Mouse (Mus musculus) embryonic stem cell, embryonic (primary cell): Measurements from ENCODE around the gene Abcb9.

Source experiments
- CTCF ChIA-PET, 4 experiments: fragments of 300-600 bp in 2 of 4; fragments of 350-600 bp in 2 of 4; sonication (Branson Sonifier 250); formaldehyde crosslinking; loops; one replicate each; lab custom pipeline; 2022; ENCODE audit warnings: inconsistent platforms in 2 of 4; lab: Charles Lee
- POLR2A ChIA-PET, 4 experiments: fragments of 300-600 bp in 2 of 4; fragments of 350-600 bp in 2 of 4; sonication (Branson Sonifier 250); formaldehyde crosslinking; loops; one replicate each; lab custom pipeline; 2022; ENCODE audit warnings: antibody characterized with exemption in 4 of 4, inconsistent platforms in 1 of 4; lab: Charles Lee

Abcb9 gene

DNA sequence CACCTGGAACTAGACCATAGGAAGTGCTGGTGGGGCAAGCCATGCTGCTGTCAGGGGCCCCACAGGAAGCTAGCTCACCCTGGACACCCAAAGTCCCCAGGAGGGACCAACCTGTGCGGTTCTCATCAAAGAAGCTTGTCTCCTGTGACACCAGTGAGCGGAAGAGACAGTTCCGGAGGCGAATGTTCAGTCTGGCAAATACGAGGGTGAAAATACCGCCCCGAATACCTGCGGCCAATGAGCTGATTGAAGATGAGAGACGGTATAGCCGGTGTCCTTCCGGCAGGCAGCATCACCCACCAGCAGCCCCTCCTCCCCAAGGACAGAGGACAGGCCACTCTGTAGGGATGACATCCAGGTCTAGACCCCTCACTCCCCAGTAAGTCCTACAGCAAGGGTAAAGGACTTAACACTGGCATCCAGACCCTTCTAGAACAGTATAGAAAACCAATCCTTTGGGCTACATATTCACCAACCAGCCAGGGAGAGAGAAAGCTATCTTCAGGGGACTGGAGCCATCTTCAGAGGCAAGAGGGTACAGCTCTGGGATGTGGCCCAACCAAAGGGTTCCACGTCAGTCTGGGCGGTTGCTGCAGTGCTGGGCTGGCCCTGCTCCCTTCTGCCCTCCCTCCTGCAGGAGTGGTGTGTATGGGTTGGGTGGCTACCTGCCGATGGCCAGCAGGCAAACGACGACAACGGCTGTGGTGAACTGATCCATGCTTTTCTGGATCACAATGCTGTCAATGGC, 12.5 kb downstream of the Abcb9 start:
- CTCF ChIA-PET = interaction anchor here in 3 of 4 experiments (0.5 to 1.9 kb wide), 6 partner anchors 9 to 201 kb away, joined by 3 to 9 read pairs (median 4); no protein-coding TSS in a partner anchor

DNA sequence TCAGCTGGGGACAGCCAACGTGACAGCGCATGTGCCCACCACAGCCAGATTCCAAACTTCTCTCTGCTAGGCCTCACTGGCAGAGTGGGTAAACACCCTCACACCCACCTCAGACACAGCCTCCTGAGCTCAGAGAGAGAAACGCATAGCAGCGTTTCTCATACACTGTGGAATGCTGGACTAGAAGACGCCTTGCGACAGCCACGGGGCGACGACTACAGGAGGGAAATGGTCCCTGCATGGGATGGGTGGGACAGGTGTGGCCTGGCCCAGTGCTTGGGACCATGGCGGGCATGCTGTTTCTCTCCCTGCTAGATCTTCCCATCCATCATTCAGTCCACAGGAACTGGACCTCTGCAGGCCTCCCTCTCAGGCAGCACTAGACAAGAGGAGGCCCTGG, 13.2 kb downstream of the Abcb9 start:
- ChIA-PET CTCF (interaction anchor here in 3 of 4 experiments (0.5 to 1.6 kb wide), 6 partner anchors 9 to 148 kb away, joined by 3 to 7 read pairs (median 4); no protein-coding TSS in a partner anchor), POLR2A (interaction anchor here in 1 of 4 experiments (1.0 kb wide), 2 partner anchors 14 to 76 kb away, joined by 3 read pairs; no protein-coding TSS in a partner anchor)

More for the DNA sequence above, 12.5 kb downstream of the Abcb9 start:
- POLR2A ChIA-PET = interaction anchor here in 1 of 4 experiments (1.0 kb wide), 2 partner anchors 13 to 77 kb away, joined by 3 read pairs; no protein-coding TSS in a partner anchor

DNA sequence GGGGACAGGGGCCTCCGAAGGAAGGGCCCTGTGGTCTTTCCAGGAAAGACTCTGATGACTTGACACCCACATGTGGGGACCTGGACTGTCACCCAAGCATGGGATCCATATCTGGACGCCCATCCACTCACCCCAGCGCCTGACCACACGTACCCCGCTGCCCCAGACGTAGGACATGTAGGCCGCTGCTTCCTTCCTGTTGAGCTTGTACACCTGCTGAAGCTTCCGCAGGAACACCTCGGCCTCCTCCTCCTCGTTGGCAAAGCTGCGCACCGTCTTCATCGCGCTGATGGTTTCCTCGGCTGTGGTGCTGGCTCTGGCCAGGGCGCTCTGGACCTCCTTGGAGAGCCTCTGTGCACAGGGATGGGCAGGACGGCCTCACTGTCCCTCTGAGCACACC, 15.7 kb downstream of the Abcb9 start:
- CTCF ChIA-PET = no interaction called here
- POLR2A ChIA-PET = interaction anchor here in 2 of 4 experiments (0.6 to 1.8 kb wide), 5 partner anchors 9 to 69 kb away, joined by 3 to 4 read pairs (median 3); partner anchors contain the start of gene Abcb9 (in 1 of the 2)

DNA sequence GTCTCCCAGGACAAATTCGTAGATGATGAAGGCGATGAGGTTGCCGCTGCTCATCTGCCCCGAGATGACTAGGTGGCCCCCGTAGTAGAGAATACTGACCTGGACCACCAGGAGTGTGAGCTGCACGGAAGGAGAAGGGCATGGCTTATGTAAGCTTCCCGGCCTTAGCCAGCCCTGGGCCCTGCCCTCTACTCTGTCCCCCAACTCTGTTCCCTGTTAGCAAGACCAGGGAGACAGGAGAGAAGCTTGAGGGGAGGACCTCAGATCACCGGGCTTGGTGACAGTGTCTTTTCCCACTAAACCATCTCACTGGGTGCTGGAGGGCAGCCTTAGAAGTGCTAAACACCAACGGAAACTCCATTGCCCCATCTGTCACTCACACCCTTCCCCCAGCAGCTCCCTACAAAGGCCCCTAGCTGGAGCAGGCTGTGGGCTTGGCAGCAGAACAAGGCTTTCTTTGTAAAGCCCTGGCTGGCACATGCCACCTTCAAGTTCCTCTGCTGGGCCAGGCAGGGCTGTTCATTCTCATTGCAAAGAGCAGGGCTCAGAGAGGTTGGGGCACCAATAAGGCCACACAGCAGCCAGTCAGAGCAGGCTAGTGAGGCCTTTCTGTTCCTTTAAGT, 16.7 kb downstream of the Abcb9 start:
- ChIA-PET POLR2A (interaction anchor here in 3 of 4 experiments (0.9 to 1.7 kb wide), 7 partner anchors 13 to 81 kb away, joined by 3 to 6 read pairs (median 3); partner anchors contain the start of gene Abcb9 (in 1 of the 3)), CTCF (interaction anchor here in 2 of 4 experiments (0.5 to 0.6 kb wide), 2 partner anchors 22 to 205 kb away, joined by 3 read pairs; no protein-coding TSS in a partner anchor)

DNA sequence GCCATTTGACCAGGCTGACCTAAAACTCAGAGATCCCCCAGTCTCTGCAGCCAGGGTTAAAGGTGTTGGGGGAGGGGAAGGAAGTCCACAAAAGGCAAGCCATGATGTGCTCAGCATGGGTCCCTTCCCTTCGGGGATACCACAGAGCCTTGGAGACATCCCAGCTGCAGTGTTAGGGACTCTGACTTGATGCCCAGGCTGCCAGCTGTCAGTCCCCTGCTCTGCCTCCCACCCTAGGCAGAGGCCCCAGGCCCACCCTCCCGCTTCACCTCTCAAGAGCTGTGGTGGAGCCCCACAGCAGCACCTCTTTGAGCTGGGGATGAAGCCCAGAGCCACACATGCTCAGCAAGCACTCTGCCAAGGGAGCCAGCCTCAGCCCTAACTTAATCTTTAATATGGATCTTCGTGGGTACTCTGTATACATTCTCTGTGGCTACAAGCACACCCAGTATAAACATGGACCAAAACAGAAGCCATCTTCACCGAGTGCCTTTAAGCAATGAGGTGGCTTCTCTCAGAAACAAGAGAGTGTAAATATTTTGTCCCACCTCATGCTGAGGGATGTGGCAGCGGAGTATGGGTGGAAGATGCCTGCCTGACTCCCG, 17.6 kb downstream of the Abcb9 start:
- POLR2A ChIA-PET = interaction anchor here in 3 of 4 experiments (0.6 to 2.0 kb wide), 10 partner anchors 8 to 80 kb away, joined by 3 to 6 read pairs (median 3); partner anchors contain the start of genes Abcb9 (in 3 of the 3) and Vps37b (in 1 of the 3)
- CTCF ChIA-PET = interaction anchor here in 2 of 4 experiments (0.6 to 1.5 kb wide), 4 partner anchors 18 to 83 kb away, joined by 3 to 6 read pairs (median 4); no protein-coding TSS in a partner anchor

DNA sequence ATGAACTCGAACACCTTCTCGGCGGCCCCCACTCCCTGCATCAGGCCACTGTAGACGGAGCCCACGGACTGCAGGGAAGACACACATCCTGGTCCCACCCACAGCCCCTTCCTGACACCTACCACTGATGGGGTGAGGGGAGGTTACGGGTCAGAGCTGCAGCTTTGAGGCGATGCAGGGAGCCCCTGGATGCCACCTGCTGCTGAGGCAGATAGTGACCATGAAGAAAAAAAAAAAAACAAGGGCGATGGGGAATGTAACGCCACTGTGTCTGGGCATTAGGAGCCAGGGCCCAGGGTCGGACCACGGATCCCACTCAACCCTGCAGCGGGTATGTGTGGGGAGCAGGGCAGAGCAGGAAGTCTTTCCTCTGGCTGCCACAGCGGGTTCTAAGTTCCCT, 18.4 kb downstream of the Abcb9 start:
- ChIA-PET POLR2A (interaction anchor here in 3 of 4 experiments (0.7 to 2.5 kb wide), 23 partner anchors 8 to 328 kb away, joined by 3 to 16 read pairs (median 4); partner anchors contain the start of genes Abcb9 (in 3 of the 3), Vps37b (in 2 of the 3), Kntc1 (in 1 of the 3) and Rsrc2 (in 1 of the 3)), CTCF (interaction anchor here (0.6 to 2.2 kb wide), 7 partner anchors 7 to 85 kb away, joined by 3 to 6 read pairs (median 4); partner anchors contain the start of gene Abcb9 (in 1 of the 4))

DNA sequence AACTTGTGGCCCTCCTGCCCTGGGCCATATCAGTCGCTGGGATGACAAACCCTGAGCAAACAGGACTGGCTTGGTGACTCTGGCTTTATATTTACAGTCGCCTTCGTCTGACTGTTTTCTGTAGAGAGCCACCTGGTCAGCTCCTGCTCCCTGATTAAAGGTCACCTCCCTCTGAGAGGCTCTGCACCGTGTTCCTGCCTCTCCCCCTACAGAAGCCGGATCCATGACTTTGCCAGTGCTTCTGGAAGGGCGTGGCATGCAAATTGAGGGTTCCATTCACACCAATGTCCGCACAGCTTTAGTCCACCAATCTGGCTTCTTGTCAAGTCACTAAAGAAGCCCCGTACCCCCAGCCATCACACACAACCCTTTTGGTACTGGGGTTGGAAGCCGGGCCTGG, 19.0 kb downstream of the Abcb9 start:
- CTCF ChIA-PET = interaction anchor here (0.6 to 3.5 kb wide), 13 partner anchors 8 to 147 kb away, joined by 3 to 16 read pairs (median 4); partner anchors contain the start of genes Abcb9 (in 1 of the 4) and Vps37b (in 1 of the 4)
- POLR2A ChIA-PET = interaction anchor here in 3 of 4 experiments (0.6 to 2.5 kb wide), 34 partner anchors 8 to 1255 kb away, joined by 3 to 16 read pairs (median 4); partner anchors contain the start of genes Vps37b (in 3 of the 3), Abcb9 (in 2 of the 3), 2810006K23Rik (in 1 of the 3) and Kntc1 (in 1 of the 3)

DNA sequence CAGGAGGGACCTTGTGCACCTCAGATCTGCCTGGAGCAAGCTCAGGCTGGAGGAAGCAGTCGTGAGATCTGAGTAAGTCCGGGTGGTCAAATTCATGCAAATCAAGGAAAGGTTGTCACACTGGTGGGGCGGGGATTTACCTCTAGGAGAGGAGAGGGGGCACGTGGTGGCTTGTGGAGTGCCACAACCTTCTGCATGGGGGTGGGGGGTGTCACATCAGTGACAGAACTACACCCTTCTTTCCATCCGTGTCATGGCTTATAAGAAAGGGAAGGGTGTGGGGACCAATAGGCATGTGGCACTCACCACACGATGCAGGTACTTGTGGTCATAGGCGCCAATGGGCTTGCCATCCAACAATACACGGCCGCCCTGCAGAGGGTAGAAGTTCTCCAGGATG, 19.9 kb downstream of the Abcb9 start:
- ChIA-PET CTCF (interaction anchor here (0.7 to 3.5 kb wide), 8 partner anchors 9 to 146 kb away, joined by 3 to 16 read pairs (median 5); partner anchors contain the start of gene Vps37b (in 1 of the 4)), POLR2A (interaction anchor here in 3 of 4 experiments (0.6 to 2.5 kb wide), 21 partner anchors 9 to 351 kb away, joined by 3 to 16 read pairs (median 4); partner anchors contain the start of genes Abcb9 (in 2 of the 3), 2810006K23Rik (in 1 of the 3) and Mphosph9 (in 1 of the 3))

DNA sequence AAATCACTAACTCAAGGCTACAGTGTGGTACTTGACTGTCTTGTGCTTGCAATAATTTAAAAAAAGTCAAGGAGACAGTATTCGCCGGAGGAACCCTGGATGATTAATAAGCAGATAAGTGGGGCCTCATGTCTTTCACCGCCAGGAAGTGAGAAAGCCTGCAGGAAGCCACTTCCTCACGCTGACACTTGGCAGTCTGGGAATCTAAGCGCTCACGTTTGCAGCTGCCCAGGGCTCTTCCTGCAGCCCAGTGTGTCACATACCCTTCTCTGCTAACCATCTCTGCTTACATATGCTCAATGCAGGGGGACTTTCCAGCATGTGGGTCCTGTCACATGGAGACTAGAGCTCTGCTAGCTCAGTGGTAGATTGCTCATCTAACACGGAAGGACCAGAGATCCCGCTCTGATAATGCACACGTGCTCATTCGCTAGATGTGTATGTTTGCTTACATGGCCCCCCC, 20.7 kb downstream of the Abcb9 start:
- CTCF ChIA-PET = interaction anchor here (0.5 to 3.5 kb wide), 4 partner anchors 10 to 477 kb away, joined by 3 to 16 read pairs (median 4); no protein-coding TSS in a partner anchor
- POLR2A ChIA-PET = interaction anchor here in 2 of 4 experiments (0.6 to 2.5 kb wide), 8 partner anchors 8 to 335 kb away, joined by 3 to 16 read pairs (median 4); partner anchors contain the start of gene Abcb9 (in 1 of the 2)

DNA sequence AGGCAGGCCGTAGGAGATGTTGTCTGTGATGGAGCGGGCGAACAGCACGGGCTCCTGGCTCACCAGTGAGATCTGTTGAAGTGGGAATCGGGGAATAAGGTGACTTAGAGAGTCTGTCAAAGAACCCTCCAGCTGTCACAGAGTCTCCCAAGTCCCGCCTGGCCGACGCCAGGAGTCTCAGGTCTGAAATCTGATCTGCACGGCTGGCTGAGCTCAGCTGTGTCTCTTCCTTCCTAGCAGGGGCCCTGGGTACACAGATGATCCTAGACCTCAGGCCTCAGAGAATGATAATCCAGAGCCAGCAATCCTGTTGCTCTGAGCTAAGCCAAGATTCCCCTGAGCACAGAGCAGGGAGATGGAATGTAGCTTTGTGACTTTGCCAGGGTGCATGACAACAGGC, 21.9 kb downstream of the Abcb9 start:
- POLR2A ChIA-PET = interaction anchor here in 1 of 4 experiments (1.0 to 1.9 kb wide), 2 partner anchors 34 to 76 kb away, joined by 3 to 4 read pairs; no protein-coding TSS in a partner anchor

DNA sequence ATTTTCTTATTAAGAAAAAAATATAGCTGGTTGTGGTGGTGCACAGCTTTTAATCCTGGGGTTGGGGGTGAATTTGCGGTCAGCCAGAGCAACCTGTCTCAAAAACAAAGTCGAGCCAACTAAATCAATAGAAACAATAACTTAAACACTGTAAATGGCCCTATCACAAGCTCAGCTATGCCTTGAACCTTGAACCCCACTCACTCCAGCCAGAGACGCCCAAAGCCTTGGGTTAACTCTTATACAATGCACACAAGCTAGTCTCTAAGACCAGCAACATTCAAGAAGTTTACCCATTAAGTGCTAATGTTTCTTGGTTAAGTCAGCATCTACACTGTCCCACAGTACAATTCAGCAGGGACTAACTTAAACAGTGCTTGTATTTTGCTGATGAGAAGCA, 25.9 kb downstream of the Abcb9 start:
- ChIA-PET POLR2A (interaction anchor here in 1 of 4 experiments (1.1 kb wide), 1 partner anchor 136 kb away, joined by 3 read pairs; no protein-coding TSS in a partner anchor), CTCF (interaction anchor here in 1 of 4 experiments (0.5 kb wide), 1 partner anchor 172 kb away, joined by 14 read pairs; no protein-coding TSS in a partner anchor)

More for the DNA sequence above, 21.9 kb downstream of the Abcb9 start:
- CTCF ChIA-PET = interaction anchor here in 1 of 4 experiments (0.7 to 3.5 kb wide), 2 partner anchors 11 to 410 kb away, joined by 3 to 16 read pairs; no protein-coding TSS in a partner anchor

DNA sequence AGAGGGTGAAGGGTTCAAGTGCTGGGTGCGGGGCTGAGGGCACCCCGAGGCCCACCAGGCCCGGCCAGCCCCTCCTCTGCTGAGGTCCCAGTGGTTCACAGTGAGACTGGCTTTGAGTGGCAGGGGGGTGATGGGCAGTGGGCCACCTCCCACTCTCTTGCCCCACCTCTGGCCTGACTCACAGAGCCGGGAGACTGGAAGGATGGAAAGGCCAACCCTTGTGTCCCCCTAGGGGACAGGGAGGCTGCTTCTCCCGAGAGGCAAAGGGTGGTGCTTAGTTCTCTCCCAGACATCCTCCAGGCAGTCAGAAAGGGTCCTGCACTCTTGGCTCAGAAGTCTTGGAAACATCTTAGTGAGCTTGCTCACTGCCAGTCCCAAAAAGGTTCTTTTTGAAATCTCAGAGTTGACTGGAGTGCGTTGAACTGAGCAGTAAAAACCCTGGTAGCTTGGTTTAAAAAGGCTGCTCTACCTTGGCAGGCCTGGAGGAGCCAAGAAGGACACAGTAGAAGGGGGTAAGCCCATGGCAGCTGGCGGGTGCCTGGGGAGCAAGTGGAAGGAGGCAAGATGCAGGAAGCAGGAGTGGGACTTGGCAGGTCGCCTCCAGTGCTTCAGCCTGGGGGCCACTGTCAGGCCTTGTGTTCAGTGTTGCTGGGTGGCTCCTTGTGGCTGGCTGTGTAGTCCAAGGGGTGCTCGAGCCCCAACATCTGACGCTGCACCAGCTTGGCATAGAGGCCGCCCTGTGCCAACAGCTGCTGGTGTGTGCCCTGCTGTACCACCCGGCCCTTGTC, 33.4 kb downstream of the Abcb9 start:
- CTCF ChIA-PET = interaction anchor here in 2 of 4 experiments (0.5 kb wide), 2 partner anchors 47 to 1183 kb away, joined by 6 to 8 read pairs; no protein-coding TSS in a partner anchor
- POLR2A ChIA-PET = no interaction called here

DNA sequence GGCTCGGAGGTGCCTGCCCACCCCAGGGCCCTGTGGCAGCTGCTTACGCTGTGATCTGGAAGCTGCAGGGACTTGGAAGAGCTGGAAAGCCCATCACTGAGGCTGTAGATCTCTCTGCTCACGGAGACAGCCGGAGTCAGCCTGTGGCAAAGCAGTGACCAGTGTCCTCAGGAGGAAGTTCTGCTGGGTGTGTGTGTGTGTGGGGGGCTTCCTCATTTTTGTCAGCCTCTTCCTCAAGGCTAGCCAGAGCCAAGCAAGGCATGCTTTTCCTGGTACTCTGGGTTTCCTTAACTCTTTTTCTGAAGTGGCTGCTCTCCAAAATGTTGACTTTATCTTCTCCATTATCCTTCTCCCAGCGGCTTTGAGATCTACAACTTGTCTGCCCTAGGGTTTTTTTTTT, 35.9 kb downstream of the Abcb9 start:
- ChIA-PET CTCF (no interaction called here), POLR2A (interaction anchor here in 2 of 4 experiments (0.6 to 1.3 kb wide), 2 partner anchors 17 to 18 kb away, joined by 3 to 4 read pairs; no protein-coding TSS in a partner anchor)

DNA sequence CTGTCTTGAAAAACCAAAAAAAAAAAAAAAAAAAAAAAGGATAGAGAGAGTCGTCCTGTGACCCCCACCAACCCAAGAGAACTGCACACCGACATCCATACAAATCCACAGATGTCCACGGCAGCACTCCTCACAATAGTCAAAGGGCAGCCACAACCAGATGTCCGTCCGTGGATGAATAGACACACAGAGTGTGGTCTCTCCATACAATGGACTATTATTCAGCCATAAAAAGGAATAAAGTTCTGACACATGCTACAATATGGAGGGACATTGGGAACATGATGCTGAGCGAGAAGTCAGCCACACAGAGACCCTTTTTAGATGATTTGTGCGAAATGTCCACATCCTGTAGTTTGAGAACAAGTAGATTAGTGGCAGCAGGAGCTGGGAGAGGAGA, 36.8 kb downstream of the Abcb9 start:
- CTCF ChIA-PET = interaction anchor here in 2 of 4 experiments (0.6 to 0.7 kb wide), 2 partner anchors 67 to 86 kb away, joined by 4 read pairs; no protein-coding TSS in a partner anchor
- POLR2A ChIA-PET = interaction anchor here in 2 of 4 experiments (0.6 kb wide), 2 partner anchors 15 to 17 kb away, joined by 3 to 4 read pairs; no protein-coding TSS in a partner anchor

DNA sequence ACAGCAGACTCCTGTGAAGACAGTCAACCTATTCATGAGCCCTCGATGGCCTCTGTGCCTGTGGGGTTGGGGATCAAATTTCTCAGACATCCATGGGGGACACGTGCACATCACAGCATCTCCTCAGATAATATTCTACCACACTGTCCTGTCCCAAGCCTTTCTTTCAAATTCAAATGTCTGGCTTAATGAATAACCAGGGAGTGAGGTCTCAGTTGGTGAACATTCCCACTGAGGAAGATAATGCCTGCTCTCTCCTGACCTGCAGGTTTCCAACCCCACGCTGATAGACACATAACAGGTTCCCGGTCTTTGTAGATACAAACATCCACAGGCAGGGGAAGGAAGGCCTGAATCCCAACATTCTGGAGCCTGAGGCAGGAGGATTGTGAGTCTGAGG, 38.6 kb downstream of the Abcb9 start:
- ChIA-PET CTCF (interaction anchor here in 1 of 4 experiments (0.6 kb wide), 1 partner anchor 22 kb away, joined by 3 read pairs; no protein-coding TSS in a partner anchor), POLR2A (interaction anchor here in 1 of 4 experiments (0.6 kb wide), 1 partner anchor 419 kb away, joined by 3 read pairs; no protein-coding TSS in a partner anchor)

DNA sequence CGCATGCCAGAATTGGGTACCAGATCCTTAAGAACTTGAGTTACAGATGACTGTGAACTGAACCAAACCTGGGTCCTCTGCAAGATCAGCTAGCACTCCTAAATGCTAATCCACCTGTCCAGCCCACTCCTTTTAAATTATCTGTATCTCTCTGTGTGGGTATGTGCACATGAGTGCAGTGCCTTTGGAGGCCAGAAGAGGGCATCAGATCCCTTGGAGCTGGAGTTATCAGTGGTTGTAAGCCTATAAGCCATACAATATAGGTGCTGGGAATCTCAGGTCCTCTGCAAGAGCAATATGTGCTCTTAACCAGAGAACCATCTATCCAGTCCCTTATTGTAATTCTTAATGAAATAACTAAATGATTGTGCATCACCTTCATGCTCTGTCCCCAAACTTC, 39.4 kb downstream of the Abcb9 start:
- CTCF ChIA-PET = interaction anchor here in 1 of 4 experiments (0.6 to 1.0 kb wide), 2 partner anchors 29 to 194 kb away, joined by 3 to 4 read pairs; no protein-coding TSS in a partner anchor

More for the DNA sequence above, 39.4 kb downstream of the Abcb9 start:
- POLR2A ChIA-PET = no interaction called here
